Mouse (Mus musculus): ENCODE data around the gene Sigirr. TPM values are rescaled to one million over a fixed set of nuclear protein-coding genes. Genes with fewer than 3 reads are reported as not detected.

The Sigirr gene
- polyA plus RNA-seq, 1 experiment, result 23.2 TPM

- no peaks in the 10 kb centered on the region for H3K9me3 ChIP-seq (replicated peaks; ENCODE audit: control insufficient read depth, insufficient read depth, low read length, poor library complexity, severe bottlenecking)
- H3K4me1 ChIP-seq (ENCODE audit: control insufficient read depth, insufficient read depth, low read length), result peaks cover 3% of the 10 kb centered on the region
- no peaks in the 10 kb centered on the region for H3K36me3 ChIP-seq (ENCODE audit: control insufficient read depth, insufficient read depth, low read length, poor library complexity, severe bottlenecking)
Observed at GRCm38 (mm10) chr7:141056976-141057375, 43.4 kb downstream of the Sigirr start.

GRCm38 (mm10) chr7:141055785-141056184, 44.6 kb downstream of the Sigirr start:
- TF ChIP-seq POLR2A (IDR thresholded peaks at IDR 0.05; ENCODE audit: insufficient read depth, low read length), result no peak
- TF ChIP-seq EP300 (IDR thresholded peaks at IDR 0.05; ENCODE audit: insufficient read depth, low read depth, low read length), result no peak
- peak; percentile 41 for TF ChIP-seq CTCF (IDR thresholded peaks at IDR 0.05; ENCODE audit: low read depth, low read length)

More at GRCm38 (mm10) chr7:141056976-141057375, 43.4 kb downstream of the Sigirr start:
- TF ChIP-seq CTCF (IDR thresholded peaks at IDR 0.05; ENCODE audit: low read depth, low read length) (no peak), EP300 (IDR thresholded peaks at IDR 0.05; ENCODE audit: insufficient read depth, low read depth, low read length) (no peak), POLR2A (IDR thresholded peaks at IDR 0.05; ENCODE audit: insufficient read depth, low read length) (no peak)
- no peak overlapping the region for H3K9ac ChIP-seq (ENCODE audit: low read depth, poor library complexity, severe bottlenecking)
- no peaks in the 10 kb centered on the region for H3K27me3 ChIP-seq (ENCODE audit: control insufficient read depth, insufficient read depth, low read length, poor library complexity, severe bottlenecking)
- H3K4me3 ChIP-seq (ENCODE audit: low read depth, low read length), result no peak overlapping the region
- H3K27ac ChIP-seq (ENCODE audit: insufficient read depth, low read length), result peak overlapping the region; percentile 61

GRCm38 (mm10) chr7:141052421-141052820, 48.0 kb downstream of the Sigirr start:
- Histone ChIP-seq H3K9me3 (replicated peaks; ENCODE audit: control insufficient read depth, insufficient read depth, low read length, poor library complexity, severe bottlenecking) (no peaks in the 10 kb centered on the region), H3K4me1 (ENCODE audit: control insufficient read depth, insufficient read depth, low read length) (peaks cover 5% of the 10 kb centered on the region), H3K27ac (ENCODE audit: insufficient read depth, low read length) (no peak overlapping the region), H3K36me3 (ENCODE audit: control insufficient read depth, insufficient read depth, low read length, poor library complexity, severe bottlenecking) (no peaks in the 10 kb centered on the region), H3K4me3 (ENCODE audit: low read depth, low read length) (no peak overlapping the region), H3K27me3 (ENCODE audit: control insufficient read depth, insufficient read depth, low read length, poor library complexity, severe bottlenecking) (no peaks in the 10 kb centered on the region), H3K9ac (ENCODE audit: low read depth, poor library complexity, severe bottlenecking) (no peak overlapping the region)
- TF ChIP-seq EP300 (IDR thresholded peaks at IDR 0.05; ENCODE audit: insufficient read depth, low read depth, low read length), result no peak
- no peak for TF ChIP-seq POLR2A (IDR thresholded peaks at IDR 0.05; ENCODE audit: insufficient read depth, low read length)
- TF ChIP-seq CTCF (IDR thresholded peaks at IDR 0.05; ENCODE audit: low read depth, low read length), result no peak

More at GRCm38 (mm10) chr7:141055785-141056184, 44.6 kb downstream of the Sigirr start:
- Histone ChIP-seq H3K27me3 (ENCODE audit: control insufficient read depth, insufficient read depth, low read length, poor library complexity, severe bottlenecking) (no peaks in the 10 kb centered on the region), H3K4me3 (ENCODE audit: low read depth, low read length) (no peak overlapping the region), H3K36me3 (ENCODE audit: control insufficient read depth, insufficient read depth, low read length, poor library complexity, severe bottlenecking) (no peaks in the 10 kb centered on the region), H3K4me1 (ENCODE audit: control insufficient read depth, insufficient read depth, low read length) (peaks cover 3% of the 10 kb centered on the region), H3K27ac (ENCODE audit: insufficient read depth, low read length) (no peak overlapping the region), H3K9me3 (replicated peaks; ENCODE audit: control insufficient read depth, insufficient read depth, low read length, poor library complexity, severe bottlenecking) (no peaks in the 10 kb centered on the region), H3K9ac (ENCODE audit: low read depth, poor library complexity, severe bottlenecking) (no peak overlapping the region)

- peak overlapping the region; percentile 64 for H3K4me3 ChIP-seq (ENCODE audit: low read depth, low read length)
- TF ChIP-seq CTCF (IDR thresholded peaks at IDR 0.05; ENCODE audit: low read depth, low read length) (no peak), POLR2A (IDR thresholded peaks at IDR 0.05; ENCODE audit: insufficient read depth, low read length) (no peak), EP300 (IDR thresholded peaks at IDR 0.05; ENCODE audit: insufficient read depth, low read depth, low read length) (no peak)
- no peaks in the 10 kb centered on the region for H3K27me3 ChIP-seq (ENCODE audit: control insufficient read depth, insufficient read depth, low read length, poor library complexity, severe bottlenecking)
- H3K9ac ChIP-seq (ENCODE audit: low read depth, poor library complexity, severe bottlenecking), result no peak overlapping the region
- peaks cover 5% of the 10 kb centered on the region for H3K4me1 ChIP-seq (ENCODE audit: control insufficient read depth, insufficient read depth, low read length)
- no peak overlapping the region for H3K27ac ChIP-seq (ENCODE audit: insufficient read depth, low read length)
- no peaks in the 10 kb centered on the region for H3K9me3 ChIP-seq (replicated peaks; ENCODE audit: control insufficient read depth, insufficient read depth, low read length, poor library complexity, severe bottlenecking)
- no peaks in the 10 kb centered on the region for H3K36me3 ChIP-seq (ENCODE audit: control insufficient read depth, insufficient read depth, low read length, poor library complexity, severe bottlenecking)
Observed at GRCm38 (mm10) chr7:141052016-141052415, 48.4 kb downstream of the Sigirr start.

GRCm38 (mm10) chr7:141051060-141051685, 49.2 kb downstream of the Sigirr start:
- no peaks in the 10 kb centered on the region for H3K36me3 ChIP-seq (ENCODE audit: control insufficient read depth, insufficient read depth, low read length, poor library complexity, severe bottlenecking)
- no peaks in the 10 kb centered on the region for H3K9me3 ChIP-seq (replicated peaks; ENCODE audit: control insufficient read depth, insufficient read depth, low read length, poor library complexity, severe bottlenecking)
- no peaks in the 10 kb centered on the region for H3K27me3 ChIP-seq (ENCODE audit: control insufficient read depth, insufficient read depth, low read length, poor library complexity, severe bottlenecking)
- TF ChIP-seq POLR2A (IDR thresholded peaks at IDR 0.05; ENCODE audit: insufficient read depth, low read length) (no peak), CTCF (IDR thresholded peaks at IDR 0.05; ENCODE audit: low read depth, low read length) (no peak), EP300 (IDR thresholded peaks at IDR 0.05; ENCODE audit: insufficient read depth, low read depth, low read length) (no peak)
- peaks cover 2% of the 10 kb centered on the region for H3K4me1 ChIP-seq (ENCODE audit: control insufficient read depth, insufficient read depth, low read length)
- peak overlapping the region; percentile 95 for H3K4me3 ChIP-seq (ENCODE audit: low read depth, low read length)
- peak overlapping the region; percentile 46; the same call in 1 of the 2 replicates for H3K27ac ChIP-seq (ENCODE audit: insufficient read depth, low read length)
- peak overlapping the region; percentile 31; the same call in 1 of the 2 replicates for H3K9ac ChIP-seq (ENCODE audit: low read depth, poor library complexity, severe bottlenecking)

- Histone ChIP-seq H3K9ac (ENCODE audit: low read depth, poor library complexity, severe bottlenecking) (no peak overlapping the region), H3K9me3 (replicated peaks; ENCODE audit: control insufficient read depth, insufficient read depth, low read length, poor library complexity, severe bottlenecking) (no peaks in the 10 kb centered on the region), H3K27ac (ENCODE audit: insufficient read depth, low read length) (0 out of 2 replicates have a peak overlapping the region, but pooled peaks have one; percentile 3), H3K4me1 (ENCODE audit: control insufficient read depth, insufficient read depth, low read length) (peaks cover 2% of the 10 kb centered on the region), H3K27me3 (ENCODE audit: control insufficient read depth, insufficient read depth, low read length, poor library complexity, severe bottlenecking) (no peaks in the 10 kb centered on the region), H3K4me3 (ENCODE audit: low read depth, low read length) (no peak overlapping the region), H3K36me3 (ENCODE audit: control insufficient read depth, insufficient read depth, low read length, poor library complexity, severe bottlenecking) (no peaks in the 10 kb centered on the region)
- TF ChIP-seq POLR2A (IDR thresholded peaks at IDR 0.05; ENCODE audit: insufficient read depth, low read length) (no peak), EP300 (IDR thresholded peaks at IDR 0.05; ENCODE audit: insufficient read depth, low read depth, low read length) (no peak), CTCF (IDR thresholded peaks at IDR 0.05; ENCODE audit: low read depth, low read length) (no peak)
Observed at GRCm38 (mm10) chr7:141049326-141049725, 51.0 kb downstream of the Sigirr start.
